Mouse (Mus musculus): ENCODE measurements around the gene Knstrn.

- no peak for TF ChIP-seq CTCF (IDR thresholded peaks at IDR 0.05)
- no peak for TF ChIP-seq EP300 (IDR thresholded peaks at IDR 0.05; ENCODE audit: insufficient read depth, low read depth, low read length)
- TF ChIP-seq POLR2A (IDR thresholded peaks at IDR 0.05; ENCODE audit: insufficient read depth, low read depth, low read length), result no peak
These were observed 85.0 kb downstream of the Knstrn start for GRCm38 (mm10) chr2:118898771-118899170.
